1 mouse cellular context compared by ENCODE assay signal in genomic region chr9:106769781-106770180, GRCm38 (mm10).
TF ChIP-seq lines count a peak whose summit lies in the region.

No protein-coding gene starts in this region.

TF ChIP-seq in MEL, 35 proteins besides CTCF, POLR2A, EP300 and RAD21 (continued from another document):
- no peak for TF ChIP-seq USF1 (IDR thresholded peaks at IDR 0.05; ENCODE audit: low read depth, low read length)
- TF ChIP-seq RCOR1 (IDR thresholded peaks at IDR 0.05; ENCODE audit: low read depth, low read length) = peak; percentile 60
- TF ChIP-seq MYC (IDR thresholded peaks at IDR 0.05; ENCODE audit: low read depth, low read length) = peak; percentile 52; the same call in 1 of the 2 replicates
- peak; percentile 16; the same call in 1 of the 2 replicates for TF ChIP-seq SIN3A (IDR thresholded peaks at IDR 0.05; ENCODE audit: low read length)
